ENCODE assay signal across 11 mouse cellular contexts in the genomic region with DNA sequence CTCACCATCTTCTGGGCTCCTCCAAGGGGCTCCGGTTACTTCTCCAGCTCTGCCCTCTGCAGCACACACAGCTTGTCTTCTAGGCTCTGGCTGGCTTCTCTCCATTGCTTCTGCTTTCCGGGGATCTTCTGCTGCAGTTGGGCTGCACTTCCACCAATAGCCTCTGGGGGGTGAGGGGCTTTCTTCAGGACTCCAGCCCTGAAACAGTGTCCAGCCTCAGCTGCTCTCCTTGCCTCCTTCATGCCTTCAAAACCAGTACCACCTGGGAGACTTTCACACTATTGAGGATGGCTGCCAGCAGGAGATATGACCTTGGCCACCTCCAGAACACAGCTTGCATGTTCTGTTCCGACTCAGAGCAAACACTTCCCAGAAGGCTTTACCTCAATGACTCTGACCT.
DNase-seq lines count a peak whose midpoint lies in the region; ATAC-seq and TF ChIP-seq lines count a peak whose summit lies in the region.
"Had no signal": no experiment of that assay in that cellular context is flagged by ENCODE, and none has a peak within 500 bp of the region (broad histone marks: within the 10 kb centered on the region; RNA-seq: fewer than 3 reads in every experiment).

No protein-coding gene starts in this region.

- TF ChIP-seq CTCF in left cerebral cortex, adult 2 months (IDR thresholded peaks at IDR 0.05) = peak; percentile 31

- intact Hi-C loops in left cerebral cortex, adult 2 months (cut with DNase I) = no loop called here

- DNase-seq in adrenal gland, postnatal 14 days = peak; percentile 36
- DNase-seq in adrenal gland, adult 8-10 months = no peak
- no peak for DNase-seq in left cerebral cortex, adult 2 months (ENCODE audit: extremely low spot score in 1 of 2, low spot score in 2 of 2)
- no peak for DNase-seq in left cerebral cortex, adult 8-10 months (ENCODE audit: low spot score in 2 of 2)
- peak; percentile 80 for DNase-seq in ZHBTc4 (ENCODE audit: low read depth, low spot score)
- no peak for DNase-seq in layer of hippocampus, postnatal 25 days (ENCODE audit: extremely low spot score in 1 of 2, low spot score in 1 of 2)
- DNase-seq in right cerebral cortex, postnatal 10 days (ENCODE audit: low spot score in 2 of 2) = no peak

- peak; percentile 88 for ATAC-seq in megakaryocyte-erythroid progenitor cell, adult 5-6 weeks (replicated peaks; ENCODE audit: low FRiP score, low TSS enrichment, poor library complexity, severe bottlenecking)

- no peak overlapping the region for H3K4me3 ChIP-seq in left cerebral cortex, adult 2 months
- H3K4me3 ChIP-seq: embryonic facial prominence, embryonic 15.5 days; midbrain, embryonic 12.5 days; stomach, embryonic 15.5 days had no signal

- no peak overlapping the region for H3K27ac ChIP-seq in left cerebral cortex, adult 2 months
- H3K27ac ChIP-seq: embryonic facial prominence, embryonic 15.5 days; midbrain, embryonic 12.5 days; stomach, embryonic 15.5 days had no signal

Comparison
In these comparisons a context has a peak if more than half of its experiments do, and no peak if none do; other contexts are left out.
1. DNase-seq: peak in adrenal gland, postnatal 14 days (single experiment) and ZHBTc4 (single experiment); none in adrenal gland, adult 8-10 months (single experiment), left cerebral cortex, adult 2 months (0 of 2), left cerebral cortex, adult 8-10 months (0 of 2), layer of hippocampus, postnatal 25 days (0 of 2) and right cerebral cortex, postnatal 10 days (0 of 2).